Mouse (Mus musculus) CH12.LX (cell line): ENCODE data around the gene Dlst. TPM values are rescaled to one million over a fixed set of nuclear protein-coding genes. Genes with fewer than 3 reads are reported as not detected.

Source experiments
- DNase-seq: peaks from one replicate; pipeline ENCODE4 v3.0.0-alpha.2; 2013; ENCODE audit errors: extremely low read depth
- H3K27ac ChIP-seq: 2 replicates; pipeline ENCODE4 v1.5.1; 2012; ENCODE audit warnings: low read depth, mild to moderate bottlenecking, control low read depth, moderate library complexity; ENCODE audit not compliant: insufficient read depth
- H3K27me3 ChIP-seq: replicated peaks from 2 replicates; pipeline ENCODE3; 2012; ENCODE audit warnings: inconsistent platforms
- H3K36me3 ChIP-seq, 2 experiments: replicated peaks in 1 of 2; 2 replicates each; pipeline versions ENCODE3 to v1.6.1; 2012; ENCODE audit warnings: inconsistent platforms in 1 of 2, low read length in 1 of 2, mild to moderate bottlenecking in 1 of 2, mixed read lengths in 1 of 2, moderate library complexity in 1 of 2; ENCODE audit not compliant: control insufficient read depth in 1 of 2, insufficient read depth in 1 of 2
- H3K4me1 ChIP-seq, 2 experiments: 2 replicates each; pipeline ENCODE4 v1.6.1; 2012; ENCODE audit warnings: inconsistent platforms in 1 of 2, moderate library complexity in 1 of 2; ENCODE audit not compliant: insufficient read depth in 2 of 2, control insufficient read depth in 1 of 2
- H3K4me2 ChIP-seq: 2 replicates; pipeline ENCODE4 v1.6.1; 2012; ENCODE audit warnings: low read depth, mild to moderate bottlenecking, control low read depth; ENCODE audit not compliant: poor library complexity, insufficient read depth, severe bottlenecking
- H3K4me3 ChIP-seq, 3 experiments: fragments of 150-350 bp in 1 of 3; sonication (generic) in 1 of 3; replicated peaks in 1 of 3; 2 replicates each; pipeline versions ENCODE3 to v1.5.1; 2011 to 2012; ENCODE audit warnings: low read depth in 2 of 3, low read length in 2 of 3, mild to moderate bottlenecking in 2 of 3, moderate library complexity in 2 of 3, control low read depth in 1 of 3, improper control_type of control experiment in 1 of 3, inconsistent platforms in 1 of 3, mixed read lengths in 1 of 3; ENCODE audit not compliant: poor library complexity in 1 of 3
- H3K79me2 ChIP-seq: replicated peaks from 2 replicates; pipeline ENCODE4 v1.6.1; 2012; ENCODE audit warnings: mild to moderate bottlenecking, moderate library complexity; ENCODE audit not compliant: control insufficient read depth, poor library complexity, insufficient read depth, severe bottlenecking; ENCODE audit errors: extremely low read depth
- H3K9ac ChIP-seq: 2 replicates; pipeline ENCODE4 v1.6.1; 2012; ENCODE audit warnings: low read depth, mild to moderate bottlenecking, control low read depth, moderate library complexity; ENCODE audit not compliant: insufficient read depth
- H3K9me3 ChIP-seq: replicated peaks from 2 replicates; pipeline ENCODE3; 2012; ENCODE audit warnings: low read length, inconsistent platforms, mixed read lengths
- CTCF ChIP-seq, 2 experiments: IDR thresholded peaks in 1 of 2; conservative IDR thresholded peaks in 1 of 2; 2 replicates each; pipeline ENCODE4 v1.5.1; 2011 to 2012; ENCODE audit warnings: low read depth in 2 of 2, low read length in 2 of 2, improper control_type of control experiment in 1 of 2, inconsistent platforms in 1 of 2, mild to moderate bottlenecking in 1 of 2, moderate library complexity in 1 of 2
- E2F4 ChIP-seq: IDR thresholded peaks from 2 replicates; pipeline ENCODE4 v1.6.1; 2011; ENCODE audit warnings: low read depth, low read length, improper control_type of control experiment; ENCODE audit not compliant: insufficient replicate concordance
- ETS1 ChIP-seq: conservative IDR thresholded peaks from 2 replicates; pipeline ENCODE4 v1.6.1; 2012; ENCODE audit warnings: low read depth, mild to moderate bottlenecking, inconsistent platforms, low read length, improper control_type of control experiment, moderate library complexity
- IRF4 ChIP-seq: IDR thresholded peaks from 2 replicates; pipeline ENCODE4 v1.6.1; 2014; ENCODE audit warnings: low read depth, mild to moderate bottlenecking, inconsistent platforms, low read length, improper control_type of control experiment
- KAT2A ChIP-seq: IDR thresholded peaks from 2 replicates; pipeline ENCODE4 v1.6.1; 2012; ENCODE audit warnings: low read length, improper control_type of control experiment, inconsistent platforms; ENCODE audit not compliant: insufficient replicate concordance
- MAFK ChIP-seq: IDR thresholded peaks from 2 replicates; pipeline ENCODE4 v1.6.1; 2011; ENCODE audit warnings: low read length, improper control_type of control experiment; ENCODE audit not compliant: insufficient replicate concordance
- MAX ChIP-seq: IDR thresholded peaks from 2 replicates; pipeline ENCODE4 v1.6.1; 2011; ENCODE audit warnings: low read length, improper control_type of control experiment
- MYC ChIP-seq: IDR thresholded peaks from 2 replicates; pipeline ENCODE4 v1.6.1; 2011; ENCODE audit warnings: low read depth, mild to moderate bottlenecking, improper control_type of control experiment, low read length
- NELFE ChIP-seq: IDR thresholded peaks from 2 replicates; pipeline ENCODE4 v1.6.1; 2011; ENCODE audit warnings: low read depth, low read length, improper control_type of control experiment
- NRF1 ChIP-seq: IDR thresholded peaks from 2 replicates; pipeline ENCODE4 v1.6.1; 2014; ENCODE audit warnings: low read depth, mild to moderate bottlenecking, inconsistent platforms, low read length, improper control_type of control experiment, moderate library complexity
- PAX5 ChIP-seq: IDR thresholded peaks from 2 replicates; pipeline ENCODE4 v1.6.1; 2012; ENCODE audit warnings: low read length, inconsistent platforms, mixed read lengths
- POLR2AphosphoS2 ChIP-seq: IDR thresholded peaks from 2 replicates; pipeline ENCODE4 v1.6.1; 2011; ENCODE audit warnings: low read depth, low read length, improper control_type of control experiment
- RAD21 ChIP-seq: IDR thresholded peaks from 2 replicates; pipeline ENCODE4 v1.6.1; 2011; ENCODE audit warnings: low read depth, mild to moderate bottlenecking, low read length, improper control_type of control experiment, moderate library complexity
- RCOR1 ChIP-seq: conservative IDR thresholded peaks from 2 replicates; pipeline ENCODE4 v1.6.1; 2012; ENCODE audit warnings: low read depth, mild to moderate bottlenecking, inconsistent platforms, low read length, improper control_type of control experiment
- SIN3A ChIP-seq: IDR thresholded peaks from 2 replicates; pipeline ENCODE4 v1.6.1; 2012; ENCODE audit warnings: low read length, improper control_type of control experiment, inconsistent platforms
- TBP ChIP-seq: conservative IDR thresholded peaks from 2 replicates; pipeline ENCODE4 v1.6.1; 2011; ENCODE audit warnings: low read depth, low read length, improper control_type of control experiment
- TCF12 ChIP-seq: IDR thresholded peaks from 2 replicates; pipeline ENCODE4 v1.6.1; 2014; ENCODE audit warnings: low read depth, mild to moderate bottlenecking, inconsistent platforms, low read length, improper control_type of control experiment
- UBTF ChIP-seq: IDR thresholded peaks from 2 replicates; pipeline ENCODE4 v1.6.1; 2012; ENCODE audit warnings: low read depth, mild to moderate bottlenecking, inconsistent platforms, low read length, improper control_type of control experiment, moderate library complexity
- ZC3H11A ChIP-seq: IDR thresholded peaks from 2 replicates; pipeline ENCODE4 v1.6.1; 2012; ENCODE audit warnings: low read depth, mild to moderate bottlenecking, inconsistent platforms, low read length, improper control_type of control experiment
- ZMIZ1 ChIP-seq: IDR thresholded peaks from 2 replicates; pipeline ENCODE4 v1.6.1; 2012; ENCODE audit warnings: low read depth, mild to moderate bottlenecking, inconsistent platforms, low read length, improper control_type of control experiment
- dilution Hi-C: fragments of 300-500 bp; cut with MboI; formaldehyde crosslinking; loops from 2 replicates; pipeline ENCODE4 v1.14.3; 2020; ENCODE audit warnings: low sequenced_read_pairs; ENCODE audit not compliant: extremely low pct_unique_long_range_greater_than_20kb, extremely low pct_ligation_motif_present
- in situ Hi-C: fragments of 300-500 bp; cut with MboI; formaldehyde crosslinking; loops from 3 replicates; pipeline ENCODE4 v1.14.3; 2019; ENCODE audit warnings: low sequenced_read_pairs, low pct_ligation_motif_present, low pct_unique_long_range_greater_than_20kb, mixed read lengths
- polyA plus RNA-seq: library from polyadenylated mRNA; unstranded; fragments of >175 nt; gene quantifications from 2 replicates; pipeline ENCODE4 v1.2.1, GENCODE M21; 2012; ENCODE audit warnings: low read depth; ENCODE audit not compliant: insufficient read length
- total RNA-seq, 2 experiments: library from RNA; depleted of rRNA; stranded (reverse); fragments of 300-350 nt in 1 of 2; fragments of >200 nt in 1 of 2; gene quantifications; 2 replicates each; pipeline ENCODE4 v1.2.3; 2012 to 2014

The Dlst gene
- total and polyA plus RNA-seq, 3 experiments: 116 to 165 (median 144) TPM

GRCm38 (mm10) chr12:85103096-85103495 is 7.5 kb upstream of the Dlst start:
- no peak for DNase-seq
- peaks cover 15 to 33% of the 10 kb centered on the region in 2 experiments for H3K36me3 ChIP-seq
- H3K9me3 ChIP-seq: peaks cover 5% of the 10 kb centered on the region
- H3K79me2 ChIP-seq: peaks cover 18% of the 10 kb centered on the region
- H3K27me3 ChIP-seq: no peaks in the 10 kb centered on the region
- dilution Hi-C loops: no loop called here
- H3K4me2 ChIP-seq: no peak overlapping the region
- H3K9ac ChIP-seq: no peak overlapping the region
- H3K4me3 ChIP-seq: no peak overlapping the region
- peaks cover 18 to 62% of the 10 kb centered on the region in 2 experiments for H3K4me1 ChIP-seq
- TF ChIP-seq PAX5 (no peak), ZMIZ1 (no peak), SIN3A (no peak), IRF4 (no peak), MAFK (no peak), NELFE (no peak), RAD21 (no peak), ETS1 (no peak), UBTF (no peak), ZC3H11A (no peak)
- in situ Hi-C loops: no loop called here
- H3K27ac ChIP-seq: no peak overlapping the region

- Histone ChIP-seq H3K79me2 (peaks cover 19% of the 10 kb centered on the region), H3K9me3 (peaks cover 5% of the 10 kb centered on the region), H3K4me3 (peak overlapping the region in 2 of 3 experiments; percentile 24 to 75), H3K9ac (peak overlapping the region; percentile 83), H3K36me3 (peaks cover 12 to 28% of the 10 kb centered on the region in 2 experiments), H3K4me2 (peak overlapping the region; percentile 92), H3K27ac (peak overlapping the region; percentile 21; the same call in 1 of the 2 replicates), H3K4me1 (peaks cover 18 to 79% of the 10 kb centered on the region in 2 experiments), H3K27me3 (no peaks in the 10 kb centered on the region)
- in situ Hi-C loops: no loop called here
- DNase-seq: no peak
- TF ChIP-seq POLR2AphosphoS2: no peak
- no peak for TF ChIP-seq MAX
- TF ChIP-seq RCOR1: no peak
- no peak for TF ChIP-seq MAFK
- no peak for TF ChIP-seq KAT2A
- no peak for TF ChIP-seq MYC
- TF ChIP-seq E2F4: no peak
- no peak for TF ChIP-seq SIN3A
- TF ChIP-seq TCF12: no peak
- no peak for TF ChIP-seq IRF4
- TF ChIP-seq CTCF (conservative IDR thresholded peaks at IDR 0.05 in 1 of 2, IDR thresholded peaks at IDR 0.05 in 1 of 2; ENCODE audit: low read depth in 2 of 2, low read length in 2 of 2): no peak
- no peak for TF ChIP-seq TBP
- TF ChIP-seq NRF1: no peak
- dilution Hi-C loops: no loop called here
Observed at GRCm38 (mm10) chr12:85104789-85105188, 5.8 kb upstream of the Dlst start.
